Mouse (Mus musculus): ENCODE data around the gene Sec62.

The Sec62 gene

GRCm38 (mm10) chr3:30792737-30793402 is at the start of gene Sec62:
TSS of gene Sec62 (plus strand) at chr3:30792875.
- DNase-seq (ENCODE audit: low spot score in 2 of 2): peak; percentile 89 to 94

GRCm38 (mm10) chr3:30742891-30743290 is 49.8 kb upstream of the Sec62 start:
- no peak for DNase-seq (ENCODE audit: low spot score in 2 of 2)

GRCm38 (mm10) chr3:30746006-30746405 is 46.7 kb upstream of the Sec62 start, which contains the start of gene Samd7:
TSS of gene Samd7 (plus strand) at chr3:30746293.
- DNase-seq (ENCODE audit: low spot score in 2 of 2): no peak

- no peak for DNase-seq (ENCODE audit: low spot score in 2 of 2)
Observed at GRCm38 (mm10) chr3:30748316-30748715, 44.4 kb upstream of the Sec62 start.

GRCm38 (mm10) chr3:30754696-30755095 is 38.0 kb upstream of the Sec62 start:
- DNase-seq (ENCODE audit: low spot score in 2 of 2): no peak

- DNase-seq (ENCODE audit: low spot score in 2 of 2): no peak
Observed at GRCm38 (mm10) chr3:30764877-30765276, 27.8 kb upstream of the Sec62 start.

- DNase-seq (ENCODE audit: low spot score in 2 of 2): no peak
Observed at GRCm38 (mm10) chr3:30765311-30766027, 27.2 kb upstream of the Sec62 start.

GRCm38 (mm10) chr3:30766177-30766576 is 26.5 kb upstream of the Sec62 start:
- DNase-seq (ENCODE audit: low spot score in 2 of 2): no peak

- DNase-seq (ENCODE audit: low spot score in 2 of 2): no peak
Observed at GRCm38 (mm10) chr3:30767271-30767670, 25.4 kb upstream of the Sec62 start.

GRCm38 (mm10) chr3:30769755-30770515 is 22.7 kb upstream of the Sec62 start:
- DNase-seq (ENCODE audit: low spot score in 2 of 2): no peak

- no peak for DNase-seq (ENCODE audit: low spot score in 2 of 2)
Observed at GRCm38 (mm10) chr3:30771560-30771959, 21.1 kb upstream of the Sec62 start.

GRCm38 (mm10) chr3:30772631-30773030 is 20.0 kb upstream of the Sec62 start:
- no peak for DNase-seq (ENCODE audit: low spot score in 2 of 2)

GRCm38 (mm10) chr3:30774677-30775076 is 18.0 kb upstream of the Sec62 start:
- no peak for DNase-seq (ENCODE audit: low spot score in 2 of 2)

GRCm38 (mm10) chr3:30777984-30778383 is 14.7 kb upstream of the Sec62 start:
- no peak for DNase-seq (ENCODE audit: low spot score in 2 of 2)

GRCm38 (mm10) chr3:30788531-30788930 is 4.1 kb upstream of the Sec62 start:
- DNase-seq (ENCODE audit: low spot score in 2 of 2): no peak

GRCm38 (mm10) chr3:30793403-30794221 is 937 bp downstream of the Sec62 start:
- peak; percentile 12 to 25 for DNase-seq (ENCODE audit: low spot score in 2 of 2)

GRCm38 (mm10) chr3:30802171-30802570 is 9.5 kb downstream of the Sec62 start:
- DNase-seq (ENCODE audit: low spot score in 2 of 2): no peak

GRCm38 (mm10) chr3:30812881-30813280 is 20.2 kb downstream of the Sec62 start:
- no peak for DNase-seq (ENCODE audit: low spot score in 2 of 2)

- no peak for DNase-seq (ENCODE audit: low spot score in 2 of 2)
Observed at GRCm38 (mm10) chr3:30818630-30819125, 26.0 kb downstream of the Sec62 start.

- no peak for DNase-seq (ENCODE audit: low spot score in 2 of 2)
Observed at GRCm38 (mm10) chr3:30822163-30822562, 29.5 kb downstream of the Sec62 start.

- no peak for DNase-seq (ENCODE audit: low spot score in 2 of 2)
Observed at GRCm38 (mm10) chr3:30826069-30826468, 33.4 kb downstream of the Sec62 start.
